Mouse (Mus musculus): ENCODE data around the gene Znrf3. TPM values are rescaled to one million over a fixed set of nuclear protein-coding genes. Genes with fewer than 3 reads are reported as not detected.

Znrf3 gene
- polyA plus RNA-seq, 1 experiment from 2014 or later: 4.9 TPM

GRCm38 (mm10) chr11:5382652-5383051 lies 62.0 kb downstream of the Znrf3 start:
- H3K36me3 ChIP-seq (ENCODE audit: control insufficient read depth, insufficient read depth, low read length): no peaks in the 10 kb centered on the region
- ATAC-seq (peak; percentile 66), DNase-seq (ENCODE audit: low spot score) (peak; percentile 86)
- peaks cover 8% of the 10 kb centered on the region for H3K4me1 ChIP-seq (ENCODE audit: control insufficient read depth, insufficient read depth, low read length)
- H3K9me3 ChIP-seq (replicated peaks; ENCODE audit: control insufficient read depth, low read length): no peaks in the 10 kb centered on the region
- 9% methylated on average over 2 of the region's 2 CpGs for WGBS
- H3K4me2 ChIP-seq (ENCODE audit: low read length): no peak overlapping the region
- H3K27me3 ChIP-seq (replicated peaks; ENCODE audit: control insufficient read depth, insufficient read depth, low read length): no peaks in the 10 kb centered on the region
- no peak overlapping the region for H3K9ac ChIP-seq (ENCODE audit: low read length)
- H3K4me3 ChIP-seq (ENCODE audit: low read depth, low read length): no peak overlapping the region
- H3K27ac ChIP-seq (ENCODE audit: low read depth, low read length): no peak overlapping the region

GRCm38 (mm10) chr11:5381226-5381625 lies 63.4 kb downstream of the Znrf3 start:
- Histone ChIP-seq H3K4me3 (ENCODE audit: low read depth, low read length) (no peak overlapping the region), H3K36me3 (ENCODE audit: control insufficient read depth, insufficient read depth, low read length) (no peaks in the 10 kb centered on the region), H3K27me3 (replicated peaks; ENCODE audit: control insufficient read depth, insufficient read depth, low read length) (no peaks in the 10 kb centered on the region), H3K27ac (ENCODE audit: low read depth, low read length) (no peak overlapping the region), H3K4me1 (ENCODE audit: control insufficient read depth, insufficient read depth, low read length) (peaks cover 8% of the 10 kb centered on the region), H3K9me3 (replicated peaks; ENCODE audit: control insufficient read depth, low read length) (no peaks in the 10 kb centered on the region), H3K4me2 (ENCODE audit: low read length) (no peak overlapping the region), H3K9ac (ENCODE audit: low read length) (no peak overlapping the region)
- DNase-seq (ENCODE audit: low spot score): no peak
- 84% methylated on average over 5 of the region's 5 CpGs for WGBS
- ATAC-seq: no peak

GRCm38 (mm10) chr11:5380275-5380674 lies 64.4 kb downstream of the Znrf3 start:
- no peaks in the 10 kb centered on the region for H3K27me3 ChIP-seq (replicated peaks; ENCODE audit: control insufficient read depth, insufficient read depth, low read length)
- WGBS: 90% methylated on average over 3 of the region's 3 CpGs
- ATAC-seq: no peak
- no peaks in the 10 kb centered on the region for H3K9me3 ChIP-seq (replicated peaks; ENCODE audit: control insufficient read depth, low read length)
- H3K36me3 ChIP-seq (ENCODE audit: control insufficient read depth, insufficient read depth, low read length): no peaks in the 10 kb centered on the region
- H3K4me1 ChIP-seq (ENCODE audit: control insufficient read depth, insufficient read depth, low read length): peaks cover 8% of the 10 kb centered on the region
- no peak overlapping the region for H3K9ac ChIP-seq (ENCODE audit: low read length)
- no peak overlapping the region for H3K4me2 ChIP-seq (ENCODE audit: low read length)
- no peak overlapping the region for H3K27ac ChIP-seq (ENCODE audit: low read depth, low read length)
- no peak overlapping the region for H3K4me3 ChIP-seq (ENCODE audit: low read depth, low read length)
- DNase-seq (ENCODE audit: low spot score): no peak

GRCm38 (mm10) chr11:5369176-5369575 lies 75.5 kb downstream of the Znrf3 start:
- H3K27ac ChIP-seq (ENCODE audit: low read depth, low read length): no peak overlapping the region
- H3K9me3 ChIP-seq (replicated peaks; ENCODE audit: control insufficient read depth, low read length): no peaks in the 10 kb centered on the region
- ATAC-seq (no peak), DNase-seq (ENCODE audit: low spot score) (no peak)
- no peaks in the 10 kb centered on the region for H3K4me1 ChIP-seq (ENCODE audit: control insufficient read depth, insufficient read depth, low read length)
- no peaks in the 10 kb centered on the region for H3K36me3 ChIP-seq (ENCODE audit: control insufficient read depth, insufficient read depth, low read length)
- no peak overlapping the region for H3K9ac ChIP-seq (ENCODE audit: low read length)
- no peaks in the 10 kb centered on the region for H3K27me3 ChIP-seq (replicated peaks; ENCODE audit: control insufficient read depth, insufficient read depth, low read length)
- 71% methylated on average over 10 of the region's 10 CpGs for WGBS
- no peak overlapping the region for H3K4me3 ChIP-seq (ENCODE audit: low read depth, low read length)
- no peak overlapping the region for H3K4me2 ChIP-seq (ENCODE audit: low read length)

- no peak for DNase-seq (ENCODE audit: low spot score)
- H3K36me3 ChIP-seq (ENCODE audit: control insufficient read depth, insufficient read depth, low read length): no peaks in the 10 kb centered on the region
- ATAC-seq: no peak
- H3K4me3 ChIP-seq (ENCODE audit: low read depth, low read length): no peak overlapping the region
- no peak overlapping the region for H3K4me2 ChIP-seq (ENCODE audit: low read length)
- H3K4me1 ChIP-seq (ENCODE audit: control insufficient read depth, insufficient read depth, low read length): no peaks in the 10 kb centered on the region
- H3K27me3 ChIP-seq (replicated peaks; ENCODE audit: control insufficient read depth, insufficient read depth, low read length): no peaks in the 10 kb centered on the region
- H3K9me3 ChIP-seq (replicated peaks; ENCODE audit: control insufficient read depth, low read length): no peaks in the 10 kb centered on the region
- no peak overlapping the region for H3K9ac ChIP-seq (ENCODE audit: low read length)
- no peak overlapping the region for H3K27ac ChIP-seq (ENCODE audit: low read depth, low read length)
These were observed 76.2 kb downstream of the Znrf3 start for GRCm38 (mm10) chr11:5368492-5368891.

GRCm38 (mm10) chr11:5355266-5355764 lies 89.3 kb downstream of the Znrf3 start:
- WGBS: 96% methylated on average over 2 of the region's 2 CpGs
- H3K4me3 ChIP-seq (ENCODE audit: low read depth, low read length): no peak overlapping the region
- no peaks in the 10 kb centered on the region for H3K36me3 ChIP-seq (ENCODE audit: control insufficient read depth, insufficient read depth, low read length)
- no peak overlapping the region for H3K9ac ChIP-seq (ENCODE audit: low read length)
- no peak overlapping the region for H3K27ac ChIP-seq (ENCODE audit: low read depth, low read length)
- no peak overlapping the region for H3K4me2 ChIP-seq (ENCODE audit: low read length)
- no peaks in the 10 kb centered on the region for H3K9me3 ChIP-seq (replicated peaks; ENCODE audit: control insufficient read depth, low read length)
- no peaks in the 10 kb centered on the region for H3K27me3 ChIP-seq (replicated peaks; ENCODE audit: control insufficient read depth, insufficient read depth, low read length)
- ATAC-seq: no peak
- H3K4me1 ChIP-seq (ENCODE audit: control insufficient read depth, insufficient read depth, low read length): no peaks in the 10 kb centered on the region
- no peak for DNase-seq (ENCODE audit: low spot score)

- Histone ChIP-seq H3K27ac (ENCODE audit: low read depth, low read length) (no peak overlapping the region), H3K4me2 (ENCODE audit: low read length) (no peak overlapping the region), H3K27me3 (replicated peaks; ENCODE audit: control insufficient read depth, insufficient read depth, low read length) (no peaks in the 10 kb centered on the region), H3K36me3 (ENCODE audit: control insufficient read depth, insufficient read depth, low read length) (no peaks in the 10 kb centered on the region), H3K9me3 (replicated peaks; ENCODE audit: control insufficient read depth, low read length) (no peaks in the 10 kb centered on the region), H3K9ac (ENCODE audit: low read length) (no peak overlapping the region), H3K4me3 (ENCODE audit: low read depth, low read length) (no peak overlapping the region), H3K4me1 (ENCODE audit: control insufficient read depth, insufficient read depth, low read length) (no peaks in the 10 kb centered on the region)
- ATAC-seq (no peak), DNase-seq (ENCODE audit: low spot score) (no peak)
- 93% methylated on average over 1 of the region's 1 CpGs for WGBS
These were observed 89.9 kb downstream of the Znrf3 start for GRCm38 (mm10) chr11:5354753-5355152.

- Histone ChIP-seq H3K9ac (ENCODE audit: low read length) (no peak overlapping the region), H3K27me3 (replicated peaks; ENCODE audit: control insufficient read depth, insufficient read depth, low read length) (no peaks in the 10 kb centered on the region), H3K4me1 (ENCODE audit: control insufficient read depth, insufficient read depth, low read length) (no peaks in the 10 kb centered on the region), H3K27ac (ENCODE audit: low read depth, low read length) (no peak overlapping the region), H3K9me3 (replicated peaks; ENCODE audit: control insufficient read depth, low read length) (no peaks in the 10 kb centered on the region), H3K36me3 (ENCODE audit: control insufficient read depth, insufficient read depth, low read length) (no peaks in the 10 kb centered on the region), H3K4me3 (ENCODE audit: low read depth, low read length) (no peak overlapping the region), H3K4me2 (ENCODE audit: low read length) (no peak overlapping the region)
- DNase-seq (ENCODE audit: low spot score) (no peak), ATAC-seq (no peak)
These were observed 91.6 kb downstream of the Znrf3 start for GRCm38 (mm10) chr11:5353032-5353431.

GRCm38 (mm10) chr11:5349483-5349882 lies 95.2 kb downstream of the Znrf3 start:
- H3K27me3 ChIP-seq (replicated peaks; ENCODE audit: control insufficient read depth, insufficient read depth, low read length): no peaks in the 10 kb centered on the region
- no peaks in the 10 kb centered on the region for H3K9me3 ChIP-seq (replicated peaks; ENCODE audit: control insufficient read depth, low read length)
- no peaks in the 10 kb centered on the region for H3K4me1 ChIP-seq (ENCODE audit: control insufficient read depth, insufficient read depth, low read length)
- DNase-seq (ENCODE audit: low spot score): no peak
- H3K4me2 ChIP-seq (ENCODE audit: low read length): no peak overlapping the region
- no peak for ATAC-seq
- H3K36me3 ChIP-seq (ENCODE audit: control insufficient read depth, insufficient read depth, low read length): no peaks in the 10 kb centered on the region
- 97% methylated on average over 5 of the region's 5 CpGs for WGBS
- H3K27ac ChIP-seq (ENCODE audit: low read depth, low read length): no peak overlapping the region
- H3K4me3 ChIP-seq (ENCODE audit: low read depth, low read length): no peak overlapping the region
- H3K9ac ChIP-seq (ENCODE audit: low read length): no peak overlapping the region

Data from forebrain, embryonic 14.5 days (tissue).